Mouse (Mus musculus) testis, adult 2 months (tissue): ENCODE results near the gene Arid1b. TPM values are rescaled to one million over a fixed set of nuclear protein-coding genes. Genes with fewer than 3 reads are reported as not detected.
"Not testable (repeated sequence)": the region's sequence is repeated elsewhere in the genome, so short reads cannot be mapped to it uniquely, and the experiment has no call there.

Experiments used
- H3K27ac ChIP-seq: fragments of 200-500 bp; 2 replicates; pipeline ENCODE4 v1.5.1; 2012; ENCODE audit warnings: low read depth, low read length; ENCODE audit not compliant: control insufficient read depth, insufficient read depth
- H3K27me3 ChIP-seq: fragments of 200-500 bp; 2 replicates; pipeline ENCODE4 v1.6.1; 2012; ENCODE audit warnings: mild to moderate bottlenecking, low read length, moderate library complexity; ENCODE audit not compliant: control insufficient read depth, insufficient read depth
- H3K36me3 ChIP-seq: fragments of 200-500 bp; 2 replicates; pipeline ENCODE4 v1.6.1; 2012; ENCODE audit warnings: mild to moderate bottlenecking, low read length; ENCODE audit not compliant: control insufficient read depth, insufficient read depth
- H3K4me1 ChIP-seq: fragments of 200-500 bp; 2 replicates; pipeline ENCODE4 v1.6.1; 2012; ENCODE audit warnings: low read length; ENCODE audit not compliant: control insufficient read depth, insufficient read depth
- H3K4me3 ChIP-seq: fragments of 200-500 bp; 2 replicates; pipeline ENCODE4 v1.5.1; 2012; ENCODE audit warnings: low read depth, mild to moderate bottlenecking, low read length, moderate library complexity, mixed read lengths; ENCODE audit not compliant: control insufficient read depth
- CTCF ChIP-seq: fragments of 200-500 bp; IDR thresholded peaks from 2 replicates; pipeline ENCODE4 v1.5.1; 2012; ENCODE audit warnings: low read depth, mild to moderate bottlenecking, inconsistent platforms, low read length, moderate library complexity; ENCODE audit not compliant: control insufficient read depth, insufficient read depth, insufficient replicate concordance
- POLR2A ChIP-seq: fragments of 200-500 bp; IDR thresholded peaks from 2 replicates; pipeline ENCODE4 v1.6.1; 2012; ENCODE audit warnings: low read depth, mild to moderate bottlenecking, inconsistent platforms, low read length, moderate library complexity; ENCODE audit not compliant: control insufficient read depth
- polyA plus RNA-seq: library from polyadenylated mRNA; depleted of rRNA; stranded (reverse); fragments of >200 nt; gene quantifications from 2 replicates; pipeline ENCODE4 v1.2.3, GENCODE M21; 2012

The Arid1b gene
- polyA plus RNA-seq, 1 experiment: 5.2 TPM

DNA sequence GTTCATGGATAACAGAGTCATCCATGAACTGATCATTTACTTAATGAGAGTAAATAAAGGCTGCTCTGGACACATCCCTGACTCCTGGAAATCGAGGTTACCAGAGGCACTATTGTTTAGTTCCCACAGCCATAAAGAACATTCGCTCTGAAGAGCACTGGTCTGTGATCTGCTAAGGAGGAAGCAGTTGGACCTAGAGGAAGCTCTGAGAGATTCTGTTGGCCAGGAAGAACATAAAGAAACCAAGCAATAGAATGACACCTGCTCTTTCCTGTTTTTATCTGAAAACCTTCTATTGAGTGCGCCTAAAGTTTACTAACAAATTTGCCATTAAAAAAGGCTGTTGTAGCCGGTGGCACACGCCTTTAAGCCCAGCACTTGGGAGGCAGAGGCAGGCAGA lies 94.7 kb downstream of the Arid1b start:
- Histone ChIP-seq H3K36me3 (no peaks in the 10 kb centered on the region), H3K27me3 (no peaks in the 10 kb centered on the region), H3K4me1 (peaks cover 5% of the 10 kb centered on the region), H3K27ac (no peak overlapping the region), H3K4me3 (no peak overlapping the region)
- TF ChIP-seq CTCF: no peak
- no peak for TF ChIP-seq POLR2A

DNA sequence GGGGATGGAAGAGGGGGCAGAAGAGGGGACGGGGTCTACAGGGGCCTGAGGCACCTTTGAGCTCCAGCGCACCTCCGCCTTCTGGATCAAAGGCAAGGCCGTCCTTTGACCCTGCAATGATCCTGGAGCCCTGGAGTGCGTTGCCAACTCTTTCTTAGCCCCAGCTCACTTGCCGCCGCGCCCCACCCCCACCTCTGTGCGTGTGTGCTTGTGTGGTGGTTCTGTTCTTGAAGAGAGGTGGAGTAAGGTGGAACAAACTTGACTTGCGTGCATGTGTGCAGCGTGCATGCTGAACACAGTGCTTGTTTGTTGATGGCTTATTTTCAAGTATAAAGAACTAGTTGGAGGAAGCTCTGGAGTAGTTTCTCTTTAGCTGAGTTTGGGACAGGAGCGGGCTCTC lies 95.4 kb downstream of the Arid1b start:
- no peak overlapping the region for H3K27ac ChIP-seq
- H3K4me1 ChIP-seq: peaks cover 5% of the 10 kb centered on the region
- no peak overlapping the region for H3K4me3 ChIP-seq
- TF ChIP-seq POLR2A (no peak), CTCF (no peak)
- no peaks in the 10 kb centered on the region for H3K36me3 ChIP-seq
- H3K27me3 ChIP-seq: no peaks in the 10 kb centered on the region

DNA sequence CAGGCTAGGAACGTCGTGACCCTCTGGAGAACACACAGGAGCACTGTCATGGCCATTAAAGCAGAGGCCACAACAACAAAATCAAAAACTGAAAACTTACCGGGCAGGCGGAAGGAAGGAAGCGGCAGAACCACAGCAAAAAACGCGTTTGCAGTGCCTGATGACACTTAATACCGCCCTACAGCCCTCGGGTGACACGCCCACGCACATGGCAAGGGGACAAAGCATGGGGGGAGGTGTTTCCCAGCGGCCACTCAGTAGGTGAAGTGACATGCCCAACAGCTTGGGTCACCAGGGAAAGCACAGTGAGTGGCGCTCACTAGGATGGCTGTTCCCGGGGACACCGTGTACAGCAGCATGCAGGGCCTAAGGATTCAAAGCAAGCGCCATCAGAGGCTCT lies 97.4 kb downstream of the Arid1b start:
- Histone ChIP-seq H3K4me3 (no peak overlapping the region), H3K27me3 (no peaks in the 10 kb centered on the region), H3K36me3 (no peaks in the 10 kb centered on the region), H3K27ac (no peak overlapping the region), H3K4me1 (peaks cover 5% of the 10 kb centered on the region)
- no peak for TF ChIP-seq POLR2A
- no peak for TF ChIP-seq CTCF

DNA sequence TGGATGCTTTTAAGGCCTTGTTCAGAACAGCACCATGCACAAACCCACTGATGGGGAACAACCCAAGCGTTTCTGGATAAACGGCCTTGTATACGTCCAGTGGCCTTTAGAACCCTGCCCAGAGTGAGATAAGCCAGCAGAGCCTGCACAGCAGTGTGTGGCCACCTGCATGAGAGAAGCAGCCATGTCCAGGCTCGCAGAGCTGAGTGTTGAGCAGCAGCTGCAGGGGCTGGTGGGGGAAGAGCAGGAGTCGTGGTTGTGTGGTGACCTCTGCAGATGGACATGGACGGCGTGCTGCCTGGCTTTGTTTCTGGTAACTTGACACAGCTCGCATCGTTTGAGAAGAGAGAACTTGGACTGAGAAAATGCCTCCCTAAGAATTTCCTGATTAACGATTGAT lies 97.8 kb downstream of the Arid1b start:
- H3K36me3 ChIP-seq: no peaks in the 10 kb centered on the region
- H3K4me1 ChIP-seq: peaks cover 5% of the 10 kb centered on the region
- no peaks in the 10 kb centered on the region for H3K27me3 ChIP-seq
- H3K4me3 ChIP-seq: no peak overlapping the region
- TF ChIP-seq POLR2A (no peak), CTCF (no peak)
- no peak overlapping the region for H3K27ac ChIP-seq

DNA sequence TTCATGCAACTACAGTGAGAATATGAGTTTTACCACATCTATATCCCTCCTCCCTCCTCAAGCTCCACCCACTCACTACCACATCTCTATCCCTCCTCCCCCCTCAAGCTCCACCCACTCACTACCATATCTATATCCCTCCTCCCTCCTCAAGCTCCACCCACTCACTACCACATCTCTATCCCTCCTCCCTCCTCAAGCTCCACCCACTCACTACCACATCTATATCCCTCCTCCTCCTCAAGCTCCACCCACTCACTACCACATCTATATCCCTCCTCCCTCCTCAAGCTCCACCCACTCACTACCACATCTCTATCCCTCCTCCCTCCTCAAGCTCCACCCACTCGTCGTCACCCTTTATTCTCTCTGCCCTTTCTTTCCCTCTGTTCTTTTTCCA lies 99.2 kb downstream of the Arid1b start:
- H3K4me1 ChIP-seq, H3K36me3 ChIP-seq, H3K27ac ChIP-seq, H3K27me3 ChIP-seq, H3K4me3 ChIP-seq: not testable (repeated sequence)

DNA sequence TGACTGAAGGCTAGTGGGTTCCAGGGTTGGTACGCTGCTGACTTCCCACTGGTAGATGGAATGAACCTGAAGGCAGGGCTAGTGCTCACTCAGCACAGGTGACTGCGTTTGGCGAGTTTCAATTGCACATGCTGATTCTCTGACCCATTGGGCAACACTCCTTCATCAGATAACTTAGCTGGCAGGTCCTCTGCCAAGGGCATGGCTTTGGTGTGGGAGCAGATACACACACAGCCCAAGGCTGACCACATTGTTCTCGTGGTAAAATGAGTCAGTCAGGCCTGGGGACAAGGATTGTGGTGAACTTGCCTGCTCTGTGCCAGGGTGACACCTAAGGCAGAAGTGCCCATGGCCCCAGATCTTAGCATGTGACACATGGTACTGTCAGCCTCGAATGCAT lies 100.5 kb downstream of the Arid1b start:
- Histone ChIP-seq H3K4me1 (peaks cover 2% of the 10 kb centered on the region), H3K36me3 (no peaks in the 10 kb centered on the region)
- TF ChIP-seq POLR2A (no peak), CTCF (no peak)

DNA sequence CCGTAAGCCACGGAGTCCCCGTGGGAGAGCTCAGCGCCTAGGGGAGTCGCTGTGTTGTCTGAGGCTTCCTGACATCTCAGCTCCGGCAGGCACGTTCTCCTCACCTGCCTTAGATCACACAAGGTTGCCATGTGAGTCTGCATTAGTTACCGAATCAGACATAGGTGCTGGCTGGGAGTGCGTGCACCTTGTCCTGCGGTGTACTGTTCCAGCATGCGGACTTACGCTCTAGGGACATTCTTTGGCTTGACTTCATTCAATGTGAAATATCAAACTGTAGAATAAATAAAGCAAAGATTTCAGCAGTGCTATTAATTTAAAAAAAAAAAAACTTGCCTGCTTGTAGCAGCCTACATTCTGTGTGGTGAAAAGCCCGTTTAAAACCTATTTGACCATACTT lies 101.6 kb downstream of the Arid1b start:
- no peak overlapping the region for H3K27ac ChIP-seq
- H3K4me3 ChIP-seq: no peak overlapping the region
- H3K4me1 ChIP-seq: no peaks in the 10 kb centered on the region; the same call in 1 of the 2 replicates
- no peaks in the 10 kb centered on the region for H3K36me3 ChIP-seq
- H3K27me3 ChIP-seq: no peaks in the 10 kb centered on the region
- TF ChIP-seq POLR2A (no peak), CTCF (no peak)

More for the DNA sequence above, 100.5 kb downstream of the Arid1b start:
- Histone ChIP-seq H3K27me3 (no peaks in the 10 kb centered on the region), H3K4me3 (no peak overlapping the region), H3K27ac (no peak overlapping the region)

DNA sequence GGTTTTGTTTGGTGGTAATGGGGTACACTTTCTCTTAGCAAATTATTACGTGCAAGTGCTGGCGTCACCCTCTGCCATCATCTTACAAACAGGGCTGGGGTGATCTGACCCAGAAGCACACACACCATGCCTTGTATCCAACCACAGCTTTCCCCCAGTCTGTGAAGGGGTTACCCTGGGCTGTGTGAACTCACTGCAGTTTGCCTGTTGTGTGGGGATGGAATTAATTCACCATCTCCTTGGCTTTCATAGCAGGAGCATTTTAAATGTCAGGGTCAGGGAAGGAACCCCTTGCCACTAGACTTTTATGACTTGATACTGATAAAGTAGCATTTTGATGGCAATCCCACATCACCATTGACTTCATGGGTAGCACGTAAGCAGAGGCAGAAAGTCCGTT lies 102.9 kb downstream of the Arid1b start:
- no peak for TF ChIP-seq POLR2A
- TF ChIP-seq CTCF: no peak
- Histone ChIP-seq H3K36me3 (no peaks in the 10 kb centered on the region), H3K27ac (no peak overlapping the region), H3K4me3 (no peak overlapping the region), H3K27me3 (no peaks in the 10 kb centered on the region), H3K4me1 (no peaks in the 10 kb centered on the region; the same call in 1 of the 2 replicates)
